Mouse (Mus musculus) CH12.LX (cell line): ENCODE results near the gene Chd1.

Source experiments
- CTCF ChIP-seq, 2 experiments: IDR thresholded peaks in 1 of 2; conservative IDR thresholded peaks in 1 of 2; 2 replicates each; pipeline ENCODE4 v1.5.1; 2011 to 2012; ENCODE audit warnings: low read depth in 2 of 2, low read length in 2 of 2, improper control_type of control experiment in 1 of 2, inconsistent platforms in 1 of 2, mild to moderate bottlenecking in 1 of 2, moderate library complexity in 1 of 2
- EP300 ChIP-seq: IDR thresholded peaks from 2 replicates; pipeline ENCODE4 v1.6.1; 2011; ENCODE audit warnings: low read length, improper control_type of control experiment
- ETS1 ChIP-seq: conservative IDR thresholded peaks from 2 replicates; pipeline ENCODE4 v1.6.1; 2012; ENCODE audit warnings: low read depth, mild to moderate bottlenecking, inconsistent platforms, low read length, improper control_type of control experiment, moderate library complexity
- HCFC1 ChIP-seq: IDR thresholded peaks from 2 replicates; pipeline ENCODE4 v1.6.1; 2012; ENCODE audit warnings: low read depth, mild to moderate bottlenecking, inconsistent platforms, low read length, improper control_type of control experiment
- IRF4 ChIP-seq: IDR thresholded peaks from 2 replicates; pipeline ENCODE4 v1.6.1; 2014; ENCODE audit warnings: low read depth, mild to moderate bottlenecking, inconsistent platforms, low read length, improper control_type of control experiment
- MAFK ChIP-seq: IDR thresholded peaks from 2 replicates; pipeline ENCODE4 v1.6.1; 2011; ENCODE audit warnings: low read length, improper control_type of control experiment; ENCODE audit not compliant: insufficient replicate concordance
- MAX ChIP-seq: IDR thresholded peaks from 2 replicates; pipeline ENCODE4 v1.6.1; 2011; ENCODE audit warnings: low read length, improper control_type of control experiment
- MYC ChIP-seq: IDR thresholded peaks from 2 replicates; pipeline ENCODE4 v1.6.1; 2011; ENCODE audit warnings: low read depth, mild to moderate bottlenecking, improper control_type of control experiment, low read length
- POLR2A ChIP-seq: IDR thresholded peaks from 2 replicates; pipeline ENCODE4 v1.6.1; 2011; ENCODE audit warnings: low read depth, mild to moderate bottlenecking, improper control_type of control experiment, low read length
- RAD21 ChIP-seq: IDR thresholded peaks from 2 replicates; pipeline ENCODE4 v1.6.1; 2011; ENCODE audit warnings: low read depth, mild to moderate bottlenecking, low read length, improper control_type of control experiment, moderate library complexity
- SIN3A ChIP-seq: IDR thresholded peaks from 2 replicates; pipeline ENCODE4 v1.6.1; 2012; ENCODE audit warnings: low read length, improper control_type of control experiment, inconsistent platforms
- TCF12 ChIP-seq: IDR thresholded peaks from 2 replicates; pipeline ENCODE4 v1.6.1; 2014; ENCODE audit warnings: low read depth, mild to moderate bottlenecking, inconsistent platforms, low read length, improper control_type of control experiment
- ZNF384 ChIP-seq: IDR thresholded peaks from 2 replicates; pipeline ENCODE4 v1.6.1; 2012; ENCODE audit warnings: low read depth, low read length, improper control_type of control experiment, inconsistent platforms

DNA sequence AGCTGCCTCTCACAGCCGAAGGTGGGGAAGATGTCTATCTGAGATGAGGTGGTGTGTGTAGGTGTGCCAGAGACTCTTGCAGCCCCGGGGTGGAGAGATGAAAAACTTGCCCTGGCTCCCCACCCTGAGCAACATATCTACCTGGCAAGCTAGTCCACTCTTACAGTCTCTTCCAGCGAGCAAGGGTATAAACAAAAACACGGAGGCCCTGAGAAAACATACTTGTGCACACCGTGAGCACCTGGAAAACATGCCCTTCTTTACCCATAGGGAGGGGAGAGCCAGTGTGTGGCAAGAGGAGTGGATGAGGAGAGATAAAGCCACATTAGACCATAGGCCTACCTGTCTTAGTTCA lies 112.3 kb downstream of the Chd1 start:
- no peak for TF ChIP-seq IRF4
- no peak for TF ChIP-seq MAFK
- no peak for TF ChIP-seq RAD21
- no peak for TF ChIP-seq TCF12
- TF ChIP-seq CTCF (conservative IDR thresholded peaks at IDR 0.05 in 1 of 2, IDR thresholded peaks at IDR 0.05 in 1 of 2; ENCODE audit: low read depth in 2 of 2, low read length in 2 of 2), result no peak
- TF ChIP-seq ETS1, result no peak
- no peak for TF ChIP-seq EP300
- no peak for TF ChIP-seq HCFC1
- no peak for TF ChIP-seq POLR2A
- no peak for TF ChIP-seq ZNF384
- no peak for TF ChIP-seq MYC
- no peak for TF ChIP-seq MAX
- no peak for TF ChIP-seq SIN3A
